Mouse (Mus musculus): ENCODE results near the gene Ubxn11.

DNA sequence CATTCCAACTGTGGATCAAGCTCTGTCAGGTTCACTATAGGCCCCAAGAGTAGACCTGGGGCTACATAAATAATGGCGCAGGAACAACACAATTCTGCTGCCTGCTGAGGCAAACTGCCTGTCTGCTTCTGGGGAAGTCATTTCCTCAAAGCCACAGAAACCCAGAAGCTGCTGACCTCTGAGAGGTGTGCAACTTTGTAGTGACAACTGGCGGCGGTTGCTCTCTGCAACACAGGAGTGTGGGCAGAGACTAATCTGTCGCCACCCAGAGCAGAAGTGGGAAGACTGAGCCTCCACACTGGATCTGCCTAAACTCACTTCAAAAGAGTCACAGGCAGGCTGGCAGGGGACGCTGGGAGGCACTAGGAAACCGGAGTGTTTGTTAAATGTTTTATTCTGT lies 27.1 kb downstream of the Ubxn11 start:
- no peak for TF ChIP-seq HCFC1 (IDR thresholded peaks at IDR 0.05; ENCODE audit: borderline replicate concordance, insufficient read depth, low read length)
- no peak for TF ChIP-seq ZC3H11A (IDR thresholded peaks at IDR 0.05; ENCODE audit: borderline replicate concordance, low read depth, low read length)
- TF ChIP-seq MAFK (IDR thresholded peaks at IDR 0.05; ENCODE audit: insufficient read depth, low read depth, low read length) = no peak
- no peak for TF ChIP-seq CHD2 (IDR thresholded peaks at IDR 0.05; ENCODE audit: low read depth, low read length)

Measured in ES-E14 (cell line).